Mouse (Mus musculus) forebrain, embryonic 15.5 days (tissue): ENCODE results near the gene Exosc2. TPM values are rescaled to one million over a fixed set of nuclear protein-coding genes. Genes with fewer than 3 reads are reported as not detected.

Experiments
- ATAC-seq: fragments of 200-750 bp; cut with Nextera tagmentation; replicated peaks from 2 replicates; pipeline ENCODE4 v1.8.0; 2017; ENCODE audit warnings: mild to moderate bottlenecking, moderate TSS enrichment, moderate library complexity
- H3K27ac ChIP-seq: fragments of 300-500 bp; sonication (generic); replicated peaks from 2 replicates; pipeline ENCODE4 v1.5.1; 2015; ENCODE audit warnings: mild to moderate bottlenecking, inconsistent platforms
- H3K27me3 ChIP-seq: fragments of 300-500 bp; sonication (generic); 2 replicates; pipeline ENCODE4 v1.6.1; 2015; ENCODE audit warnings: inconsistent platforms
- H3K36me3 ChIP-seq: fragments of 300-500 bp; sonication (generic); 2 replicates; pipeline ENCODE4 v1.6.1; 2015; ENCODE audit warnings: mild to moderate bottlenecking, inconsistent platforms
- H3K4me1 ChIP-seq: fragments of 300-500 bp; sonication (generic); 2 replicates; pipeline ENCODE4 v1.6.1; 2015; ENCODE audit warnings: inconsistent platforms
- H3K4me2 ChIP-seq: fragments of 300-500 bp; sonication (generic); replicated peaks from 2 replicates; pipeline ENCODE4 v1.6.1; 2015; ENCODE audit warnings: mild to moderate bottlenecking, inconsistent platforms
- H3K4me3 ChIP-seq: fragments of 300-500 bp; sonication (generic); 2 replicates; pipeline ENCODE4 v1.5.1; 2015; ENCODE audit warnings: mild to moderate bottlenecking, inconsistent platforms
- H3K9ac ChIP-seq: fragments of 300-500 bp; sonication (generic); replicated peaks from 2 replicates; pipeline ENCODE4 v1.6.1; 2015; ENCODE audit warnings: mild to moderate bottlenecking, inconsistent platforms
- H3K9me3 ChIP-seq: fragments of 300-500 bp; sonication (generic); 2 replicates; pipeline ENCODE4 v1.6.1; 2016; ENCODE audit warnings: inconsistent platforms
- WGBS: fragments of 180-500 bp; shearing (Covaris S2); methylation state at CpG from one replicate; pipeline ENCODE4 v1.1.7; 2015; ENCODE audit warnings: mixed read lengths; 5-methylcytosine and 5-hydroxymethylcytosine counted together
- polyA plus RNA-seq: library from polyadenylated mRNA; unstranded; fragments of >200 nt; fragmentation: Nextera tagmentation; extraction: Ambion mirVana; gene quantifications from 2 replicates; pipeline ENCODE4 v1.2.1, GENCODE M21; 2015

The Exosc2 gene
- polyA plus RNA-seq = 41.6 and 44.2 TPM in 2 replicates

- H3K4me3 ChIP-seq = peak within 1 kb of the TSS; percentile 69
- H3K4me1 ChIP-seq = peaks cover 17% of the 10 kb centered on the region
- H3K9me3 ChIP-seq = no peaks in the 10 kb centered on the region
- peak; percentile 98 for ATAC-seq
- under 1% methylated on average over 27 of the region's 27 CpGs for whole genome bisulfite sequencing
- H3K36me3 ChIP-seq = peaks cover 25% of the 10 kb centered on the region
- peak within 1 kb of the TSS; percentile 67 for H3K9ac ChIP-seq
- H3K4me2 ChIP-seq = peak within 1 kb of the TSS; percentile 92
- peak within 1 kb of the TSS; percentile 42; the same call in 1 of the 2 replicates for H3K27ac ChIP-seq
- H3K27me3 ChIP-seq = no peaks in the 10 kb centered on the region
Observed at GRCm38 (mm10) chr2:31670551-31671035, at the start of gene Exosc2. TSS of gene Exosc2 (plus strand) at chr2:31670715.

- Histone ChIP-seq H3K36me3 (no peaks in the 10 kb centered on the region), H3K9ac (no peak overlapping the region), H3K4me1 (peaks cover 33% of the 10 kb centered on the region), H3K27ac (no peak overlapping the region), H3K4me3 (no peak overlapping the region), H3K27me3 (peaks cover 73% of the 10 kb centered on the region), H3K4me2 (no peak overlapping the region), H3K9me3 (no peaks in the 10 kb centered on the region)
- 80% methylated on average over 3 of the region's 3 CpGs for WGBS
- no peak for ATAC-seq
Observed at GRCm38 (mm10) chr2:31633531-31633930, 37.0 kb upstream of the Exosc2 start.

GRCm38 (mm10) chr2:31635281-31636137 lies 35.0 kb upstream of the Exosc2 start:
- H3K9ac ChIP-seq = 0 out of 2 replicates have a peak overlapping the region, but pooled peaks have one; percentile 9
- no peak for ATAC-seq
- H3K36me3 ChIP-seq = no peaks in the 10 kb centered on the region
- H3K4me3 ChIP-seq = peak overlapping the region; percentile 27
- H3K4me2 ChIP-seq = peak overlapping the region; percentile 50
- peaks cover 91% of the 10 kb centered on the region for H3K27me3 ChIP-seq
- no peaks in the 10 kb centered on the region for H3K9me3 ChIP-seq
- WGBS = under 1% methylated on average over 52 of the region's 52 CpGs
- peaks cover 51% of the 10 kb centered on the region for H3K4me1 ChIP-seq
- H3K27ac ChIP-seq = no peak overlapping the region

- 0 out of 2 replicates have a peak overlapping the region, but pooled peaks have one; percentile 19 for H3K9ac ChIP-seq
- H3K27ac ChIP-seq = no peak overlapping the region
- under 1% methylated on average over 48 of the region's 48 CpGs for WGBS
- H3K36me3 ChIP-seq = no peaks in the 10 kb centered on the region
- no peak for ATAC-seq
- peaks cover 59% of the 10 kb centered on the region for H3K4me1 ChIP-seq
- no peaks in the 10 kb centered on the region for H3K9me3 ChIP-seq
- peaks cover 97% of the 10 kb centered on the region for H3K27me3 ChIP-seq
- H3K4me3 ChIP-seq = peak overlapping the region; percentile 27
- peak overlapping the region; percentile 50 for H3K4me2 ChIP-seq
Observed at GRCm38 (mm10) chr2:31636138-31636741, 34.3 kb upstream of the Exosc2 start.

- H3K9ac ChIP-seq = 0 out of 2 replicates have a peak overlapping the region, but pooled peaks have one; percentile 19
Observed at GRCm38 (mm10) chr2:31636742-31637141, 33.8 kb upstream of the Exosc2 start.

GRCm38 (mm10) chr2:31637311-31637710 lies 33.2 kb upstream of the Exosc2 start:
- Histone ChIP-seq H3K27me3 (peaks cover 99% of the 10 kb centered on the region), H3K9me3 (no peaks in the 10 kb centered on the region), H3K4me3 (peak overlapping the region; percentile 27), H3K27ac (no peak overlapping the region), H3K9ac (peak overlapping the region; percentile 19; the same call in 1 of the 2 replicates), H3K36me3 (no peaks in the 10 kb centered on the region), H3K4me1 (peaks cover 69% of the 10 kb centered on the region), H3K4me2 (peak overlapping the region; percentile 50)
- no peak for ATAC-seq
- under 1% methylated on average over 12 of the region's 12 CpGs for WGBS

More at GRCm38 (mm10) chr2:31636742-31637141, 33.8 kb upstream of the Exosc2 start:
- no peak; the same call in 1 of the 2 replicates for ATAC-seq
- H3K27ac ChIP-seq = no peak overlapping the region
- no peaks in the 10 kb centered on the region for H3K36me3 ChIP-seq
- no peaks in the 10 kb centered on the region for H3K9me3 ChIP-seq
- H3K27me3 ChIP-seq = peaks cover 98% of the 10 kb centered on the region
- H3K4me1 ChIP-seq = peaks cover 64% of the 10 kb centered on the region
- peak overlapping the region; percentile 27 for H3K4me3 ChIP-seq
- under 1% methylated on average over 35 of the region's 35 CpGs for WGBS
- H3K4me2 ChIP-seq = peak overlapping the region; percentile 50

- H3K4me2 ChIP-seq = peak overlapping the region; percentile 50
- H3K27me3 ChIP-seq = peaks cover 99% of the 10 kb centered on the region
- H3K4me1 ChIP-seq = peaks cover 69% of the 10 kb centered on the region
- H3K4me3 ChIP-seq = peak overlapping the region; percentile 27; the same call in 1 of the 2 replicates
- peak overlapping the region; percentile 19; the same call in 1 of the 2 replicates for H3K9ac ChIP-seq
- under 1% methylated on average over 22 of the region's 22 CpGs for WGBS
- H3K9me3 ChIP-seq = no peaks in the 10 kb centered on the region
- no peak for ATAC-seq
- no peak overlapping the region for H3K27ac ChIP-seq
- no peaks in the 10 kb centered on the region for H3K36me3 ChIP-seq
Observed at GRCm38 (mm10) chr2:31637807-31638206, 32.7 kb upstream of the Exosc2 start.

- 3% methylated on average over 34 of the region's 34 CpGs for WGBS
- H3K27me3 ChIP-seq = peaks cover 98% of the 10 kb centered on the region
- no peaks in the 10 kb centered on the region for H3K9me3 ChIP-seq
- H3K36me3 ChIP-seq = no peaks in the 10 kb centered on the region
- peaks cover 69% of the 10 kb centered on the region for H3K4me1 ChIP-seq
- H3K27ac ChIP-seq = no peak overlapping the region
- 0 out of 2 replicates have a peak, but pooled peaks have one; percentile 33 for ATAC-seq
- peak overlapping the region; percentile 27; the same call in 1 of the 2 replicates for H3K4me3 ChIP-seq
- no peak overlapping the region; the same call in 1 of the 2 replicates for H3K9ac ChIP-seq
- peak overlapping the region; percentile 23 for H3K4me2 ChIP-seq
Observed at GRCm38 (mm10) chr2:31638581-31639465, 31.7 kb upstream of the Exosc2 start.

GRCm38 (mm10) chr2:31639466-31639760 lies 31.1 kb upstream of the Exosc2 start:
- ATAC-seq = 0 out of 2 replicates have a peak, but pooled peaks have one; percentile 8
- Histone ChIP-seq H3K4me2 (peak overlapping the region; percentile 23), H3K27ac (no peak overlapping the region), H3K27me3 (peaks cover 98% of the 10 kb centered on the region), H3K4me1 (peaks cover 69% of the 10 kb centered on the region), H3K9me3 (no peaks in the 10 kb centered on the region), H3K9ac (no peak overlapping the region; the same call in 1 of the 2 replicates), H3K4me3 (peak overlapping the region; percentile 25; the same call in 1 of the 2 replicates), H3K36me3 (no peaks in the 10 kb centered on the region)
- WGBS = 0% methylated on average over 13 of the region's 13 CpGs

- Histone ChIP-seq H3K4me2 (peak within 1 kb of the TSS; percentile 34), H3K4me3 (peak within 1 kb of the TSS; percentile 25), H3K4me1 (peaks cover 69% of the 10 kb centered on the region), H3K27me3 (peaks cover 98% of the 10 kb centered on the region), H3K9ac (no peak within 1 kb of the TSS; the same call in 1 of the 2 replicates), H3K9me3 (no peaks in the 10 kb centered on the region), H3K27ac (0 out of 2 replicates have a peak within 1 kb of the TSS, but pooled peaks have one; percentile 3), H3K36me3 (no peaks in the 10 kb centered on the region)
- under 1% methylated on average over 41 of the region's 41 CpGs for WGBS
- no peak for ATAC-seq
Observed at GRCm38 (mm10) chr2:31639901-31640608, 30.5 kb upstream of the Exosc2 start, which contains the start of gene Prdm12. TSS of gene Prdm12 (plus strand) at chr2:31640037.
